Mouse (Mus musculus) forebrain, embryonic 14.5 days (tissue): ENCODE data around the gene Xpo6. TPM values are rescaled to one million over a fixed set of nuclear protein-coding genes. Genes with fewer than 3 reads are reported as not detected.

Experiments
- ATAC-seq: fragments of 200-750 bp; cut with Nextera tagmentation; 2 replicates; pipeline ENCODE4 v1.8.0; 2017; ENCODE audit warnings: mild to moderate bottlenecking, moderate library complexity
- DNase-seq: peaks from one replicate; pipeline ENCODE4 v3.0.0-alpha.2; 2015; ENCODE audit warnings: low spot score
- H3K27ac ChIP-seq: fragments of 300-500 bp; sonication (generic); 2 replicates; pipeline ENCODE4 v1.5.1; 2014; ENCODE audit warnings: low read depth, mild to moderate bottlenecking, control low read depth, low read length, moderate library complexity
- H3K27me3 ChIP-seq: fragments of 300-500 bp; sonication (generic); replicated peaks from 2 replicates; pipeline ENCODE4 v1.6.1; 2014; ENCODE audit warnings: low read length, control low read depth, mixed read lengths; ENCODE audit not compliant: control insufficient read depth, insufficient read depth
- H3K36me3 ChIP-seq: fragments of 300-500 bp; sonication (generic); 2 replicates; pipeline ENCODE4 v1.6.1; 2014; ENCODE audit warnings: low read length, control low read depth; ENCODE audit not compliant: control insufficient read depth, insufficient read depth
- H3K4me1 ChIP-seq: fragments of 300-500 bp; sonication (generic); 2 replicates; pipeline ENCODE4 v1.6.1; 2014; ENCODE audit warnings: antibody characterized with exemption, low read length, control low read depth; ENCODE audit not compliant: control insufficient read depth, insufficient read depth
- H3K4me2 ChIP-seq: fragments of 300-500 bp; sonication (generic); 2 replicates; pipeline ENCODE4 v1.6.1; 2014; ENCODE audit warnings: mild to moderate bottlenecking, control low read depth, low read length
- H3K4me3 ChIP-seq: fragments of 300-500 bp; sonication (generic); 2 replicates; pipeline ENCODE4 v1.5.1; 2014; ENCODE audit warnings: low read depth, low read length, control low read depth
- H3K9ac ChIP-seq: fragments of 300-500 bp; sonication (generic); 2 replicates; pipeline ENCODE4 v1.6.1; 2014; ENCODE audit warnings: mild to moderate bottlenecking, low read length, control low read depth, moderate library complexity
- H3K9me3 ChIP-seq: fragments of 300-500 bp; sonication (generic); replicated peaks from 2 replicates; pipeline ENCODE4 v1.6.1; 2016; ENCODE audit warnings: low read length, control low read depth, mixed read lengths; ENCODE audit not compliant: control insufficient read depth
- WGBS: fragments of 180-500 bp; shearing (Covaris S2); extraction: QIAGEN DNeasy Blood & Tissue Kit; methylation state at CpG from one replicate; pipeline ENCODE4 v1.1.7; 2014; 5-methylcytosine and 5-hydroxymethylcytosine counted together
- polyA plus RNA-seq: library from polyadenylated mRNA; unstranded; fragments of >200 nt; fragmentation: Nextera tagmentation; extraction: Ambion mirVana; gene quantifications from 2 replicates; pipeline ENCODE4 v1.2.1, GENCODE M21; 2014

Gene Xpo6
- polyA plus RNA-seq: 46.1 and 48.6 TPM in 2 replicates

DNA sequence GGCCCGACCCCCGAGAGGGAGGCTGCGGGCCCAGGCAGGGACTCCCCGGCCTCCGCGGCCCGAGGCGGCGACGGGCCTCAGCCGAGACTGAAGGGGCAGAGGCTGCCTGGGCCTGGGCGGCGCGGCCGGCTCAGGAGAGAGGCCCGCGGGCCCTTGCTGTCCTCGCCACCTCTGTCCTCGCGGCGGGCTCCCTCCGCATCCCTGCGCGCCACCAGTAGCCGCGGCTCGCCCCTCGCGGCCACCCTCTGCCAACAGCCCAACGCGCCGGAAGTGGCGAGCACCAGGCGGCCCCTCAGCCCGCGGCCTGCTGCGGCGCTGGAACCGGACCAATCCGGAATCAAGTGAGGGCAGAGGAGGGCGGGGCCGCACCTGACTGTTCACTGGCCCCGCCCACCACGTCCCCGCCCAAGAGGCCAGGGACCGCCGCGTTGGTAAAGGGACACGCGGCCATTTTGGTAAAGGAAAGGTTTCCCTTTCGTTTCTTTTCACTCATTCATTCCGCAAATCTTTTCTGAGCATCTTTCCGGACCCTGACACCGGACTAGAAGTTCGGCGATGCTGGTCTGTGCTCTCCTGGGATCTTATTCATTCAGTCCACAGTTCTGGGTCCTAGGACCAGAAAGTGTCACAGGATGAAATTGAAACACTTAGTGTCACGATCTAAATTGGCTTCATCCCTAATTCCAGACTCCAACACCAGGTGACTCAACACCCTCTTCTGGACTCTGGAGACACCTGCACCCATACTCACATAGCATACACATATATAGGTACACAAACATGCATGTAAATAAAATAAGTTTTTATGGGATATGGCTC is at the start of gene Xpo6:
TSS of gene Xpo6 (minus strand) at position 324 of the 819 bp plus-strand sequence.
- DNase-seq (peak; percentile 98), ATAC-seq (peak; percentile 97)
- Histone ChIP-seq H3K27me3 (no peaks in the 10 kb centered on the region), H3K9me3 (no peaks in the 10 kb centered on the region), H3K9ac (peak within 1 kb of the TSS; percentile 95), H3K4me1 (peaks cover 16% of the 10 kb centered on the region), H3K4me2 (peak within 1 kb of the TSS; percentile 56), H3K36me3 (no peaks in the 10 kb centered on the region), H3K4me3 (peak within 1 kb of the TSS; percentile 91), H3K27ac (peak within 1 kb of the TSS; percentile 86)
- under 1% methylated on average over 46 of the region's 57 CpGs for WGBS

DNA sequence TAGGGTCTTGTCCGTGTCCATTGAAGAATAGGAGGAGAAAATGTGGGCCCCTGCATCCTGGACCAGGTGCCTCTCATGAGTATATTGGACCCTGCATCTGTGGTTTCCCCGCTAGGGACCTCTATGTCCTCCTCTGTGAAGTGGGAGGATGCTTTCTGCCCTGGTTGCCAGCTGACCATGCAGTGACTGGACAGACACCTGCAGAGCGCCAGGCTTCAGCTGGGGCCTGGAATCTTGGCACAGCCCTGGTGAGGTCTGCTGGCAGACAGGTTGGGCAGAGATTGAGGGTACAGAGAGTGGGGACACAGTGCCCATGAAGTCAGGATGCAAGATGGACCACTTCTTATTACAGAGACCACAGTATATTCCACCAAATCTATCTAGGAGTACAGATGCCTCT is 49.7 kb upstream of the Xpo6 start:
- Histone ChIP-seq H3K27ac (no peak overlapping the region), H3K36me3 (no peaks in the 10 kb centered on the region), H3K4me1 (no peaks in the 10 kb centered on the region; the same call in 1 of the 2 replicates), H3K9me3 (no peaks in the 10 kb centered on the region), H3K27me3 (no peaks in the 10 kb centered on the region), H3K4me3 (no peak overlapping the region), H3K9ac (no peak overlapping the region), H3K4me2 (no peak overlapping the region)
- DNase-seq (no peak), ATAC-seq (no peak)
- 86% methylated on average over 3 of the region's 3 CpGs for WGBS

DNA sequence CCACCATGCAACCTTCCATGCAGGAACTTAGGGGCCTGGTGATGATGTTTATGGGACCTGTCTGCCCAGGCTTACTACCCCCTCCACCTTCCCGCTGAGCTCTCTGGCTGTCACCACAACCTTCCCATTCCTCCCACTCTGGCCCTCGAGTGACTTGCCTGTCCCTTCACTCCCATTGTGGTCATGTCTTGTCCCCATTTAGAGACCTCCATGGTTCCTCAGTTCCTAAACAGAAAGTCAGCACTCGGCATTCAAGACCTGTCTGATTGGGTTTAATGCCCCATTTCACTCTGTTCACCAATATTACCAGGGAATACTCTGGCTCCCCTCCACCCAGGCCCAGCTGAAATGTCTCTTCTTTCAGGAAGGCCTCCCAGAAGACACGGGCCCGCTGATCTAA is 48.8 kb upstream of the Xpo6 start:
- Histone ChIP-seq H3K4me2 (no peak overlapping the region), H3K27ac (no peak overlapping the region)

DNA sequence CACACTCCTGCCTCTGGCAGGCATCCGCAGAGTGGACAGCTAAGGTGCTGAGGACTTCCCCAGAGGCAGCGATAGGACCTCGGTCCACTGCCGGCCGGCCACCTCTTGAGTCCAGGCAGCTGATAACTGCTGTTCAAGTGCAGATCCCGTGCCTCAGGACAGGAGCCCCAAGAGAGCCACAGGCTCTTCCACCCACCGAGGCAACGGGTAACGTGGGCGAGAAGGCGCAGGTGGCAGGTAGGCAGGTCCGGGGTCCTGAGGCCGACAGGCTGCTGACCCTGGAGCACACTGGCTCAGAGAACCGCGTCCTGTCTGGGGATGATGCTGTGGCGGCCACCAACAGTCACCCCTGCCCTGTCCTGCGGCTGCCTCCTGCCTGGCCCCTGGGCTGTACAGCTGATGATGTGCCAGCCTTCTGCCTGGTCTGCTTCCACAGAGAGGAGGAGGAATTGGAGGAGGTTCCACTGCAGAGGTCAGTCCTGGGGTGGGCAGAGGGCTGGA is 48.4 kb upstream of the Xpo6 start:
- Histone ChIP-seq H3K4me1 (no peaks in the 10 kb centered on the region; the same call in 1 of the 2 replicates), H3K9me3 (no peaks in the 10 kb centered on the region), H3K4me2 (0 out of 2 replicates have a peak overlapping the region, but pooled peaks have one; percentile 9), H3K9ac (0 out of 2 replicates have a peak overlapping the region, but pooled peaks have one; percentile 21), H3K36me3 (no peaks in the 10 kb centered on the region), H3K27me3 (no peaks in the 10 kb centered on the region), H3K4me3 (no peak overlapping the region), H3K27ac (no peak overlapping the region)
- WGBS: 47% methylated on average over 17 of the region's 17 CpGs
- no peak for ATAC-seq
- no peak for DNase-seq

More for the DNA sequence above, 48.8 kb upstream of the Xpo6 start:
- 71% methylated on average over 5 of the region's 5 CpGs for WGBS
- Histone ChIP-seq H3K9me3 (no peaks in the 10 kb centered on the region), H3K27me3 (no peaks in the 10 kb centered on the region), H3K9ac (no peak overlapping the region), H3K4me3 (no peak overlapping the region), H3K4me1 (no peaks in the 10 kb centered on the region; the same call in 1 of the 2 replicates), H3K36me3 (no peaks in the 10 kb centered on the region)
- ATAC-seq (no peak), DNase-seq (no peak)

DNA sequence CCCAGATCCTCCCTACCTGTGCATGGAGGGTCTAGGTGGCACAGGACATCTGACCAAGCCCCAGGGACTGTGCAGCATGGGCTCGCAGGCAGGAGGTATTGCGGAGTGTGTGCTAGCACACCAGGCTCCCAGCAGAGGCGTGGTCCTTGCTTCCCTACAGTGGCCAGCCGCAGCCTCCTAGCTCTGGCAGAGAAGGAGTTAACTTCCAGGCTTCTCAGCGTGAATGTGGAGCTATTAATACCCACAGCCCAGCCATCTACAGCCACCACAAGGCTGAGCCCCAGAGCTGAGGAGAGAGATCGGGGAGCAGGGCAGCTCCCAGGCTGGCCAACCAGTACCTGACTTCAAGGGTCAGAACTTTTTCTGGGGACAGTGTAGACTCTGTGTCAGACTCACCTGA is 47.8 kb upstream of the Xpo6 start:
- 0 out of 2 replicates have a peak overlapping the region, but pooled peaks have one; percentile 9 for H3K4me2 ChIP-seq
- H3K9ac ChIP-seq: 0 out of 2 replicates have a peak overlapping the region, but pooled peaks have one; percentile 21
- no peaks in the 10 kb centered on the region for H3K36me3 ChIP-seq
- WGBS: 3% methylated on average over 6 of the region's 6 CpGs
- ATAC-seq (no peak), DNase-seq (peak; percentile 26)
- no peaks in the 10 kb centered on the region; the same call in 1 of the 2 replicates for H3K4me1 ChIP-seq
- no peaks in the 10 kb centered on the region for H3K27me3 ChIP-seq
- no peak overlapping the region for H3K4me3 ChIP-seq
- H3K9me3 ChIP-seq: no peaks in the 10 kb centered on the region
- H3K27ac ChIP-seq: no peak overlapping the region

DNA sequence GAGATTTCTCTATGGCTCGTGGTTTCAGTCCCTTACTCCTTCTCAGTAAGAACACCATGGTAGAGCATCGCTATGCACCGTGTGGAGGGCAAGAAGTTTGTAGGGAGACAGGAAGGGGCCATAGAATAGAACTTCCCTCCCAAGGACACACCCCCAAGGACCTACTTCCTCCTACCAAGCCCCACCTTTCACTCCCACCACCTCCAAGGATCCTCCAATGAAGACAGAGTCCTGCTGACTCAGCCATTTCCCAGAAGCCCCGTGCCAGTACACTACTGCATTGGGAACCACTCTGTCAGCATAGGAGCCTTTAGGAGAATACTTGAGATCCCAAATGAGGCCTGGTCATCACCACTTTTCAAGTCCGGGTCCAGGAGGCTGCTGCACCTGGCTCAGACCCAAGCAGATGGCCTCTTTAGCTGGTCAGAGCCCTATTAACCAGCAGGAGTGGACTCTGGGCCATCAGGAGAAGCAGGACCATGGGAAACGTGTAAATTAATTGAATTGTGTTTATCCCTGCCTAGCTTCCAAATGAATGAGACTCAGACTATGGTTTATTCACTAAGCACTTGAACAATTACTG is 44.0 kb upstream of the Xpo6 start:
- Histone ChIP-seq H3K9me3 (no peaks in the 10 kb centered on the region), H3K9ac (no peak overlapping the region), H3K27me3 (no peaks in the 10 kb centered on the region), H3K4me2 (no peak overlapping the region), H3K27ac (no peak overlapping the region), H3K36me3 (no peaks in the 10 kb centered on the region), H3K4me1 (no peaks in the 10 kb centered on the region; the same call in 1 of the 2 replicates), H3K4me3 (no peak overlapping the region)
- DNase-seq (no peak), ATAC-seq (no peak)
- 67% methylated on average over 6 of the region's 6 CpGs for WGBS

DNA sequence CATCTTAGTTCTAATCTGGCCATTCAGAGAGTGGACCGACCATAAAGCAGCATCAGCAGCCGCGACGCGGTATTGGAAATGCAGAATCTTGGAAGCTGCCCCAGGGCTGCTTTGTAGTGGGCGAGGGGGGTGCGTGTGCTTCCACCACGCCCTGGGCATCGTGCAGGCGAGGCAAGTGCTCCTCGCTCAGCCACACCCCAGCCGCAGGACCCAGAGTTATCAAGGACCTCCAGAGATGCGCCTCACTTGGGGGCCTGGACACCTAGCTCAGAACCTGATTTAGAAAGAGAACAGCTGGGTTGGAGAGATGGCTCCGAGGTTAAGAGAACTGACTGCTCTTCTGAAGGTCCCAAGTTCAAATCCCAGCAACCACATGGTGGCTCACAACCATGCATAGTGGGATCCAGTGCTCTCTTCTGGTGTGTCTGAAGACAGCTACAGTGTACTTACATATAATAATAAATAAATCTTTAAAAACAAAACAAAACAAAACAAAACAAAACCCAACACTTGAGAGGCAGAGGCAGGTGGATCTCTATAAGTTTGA is 40.6 kb upstream of the Xpo6 start:
- Histone ChIP-seq H3K27me3 (no peaks in the 10 kb centered on the region), H3K36me3 (no peaks in the 10 kb centered on the region), H3K4me1 (no peaks in the 10 kb centered on the region), H3K9ac (no peak overlapping the region), H3K27ac (no peak overlapping the region), H3K9me3 (no peaks in the 10 kb centered on the region), H3K4me3 (no peak overlapping the region), H3K4me2 (no peak overlapping the region)
- 87% methylated on average over 14 of the region's 14 CpGs for WGBS
- no peak for DNase-seq
- ATAC-seq: no peak

DNA sequence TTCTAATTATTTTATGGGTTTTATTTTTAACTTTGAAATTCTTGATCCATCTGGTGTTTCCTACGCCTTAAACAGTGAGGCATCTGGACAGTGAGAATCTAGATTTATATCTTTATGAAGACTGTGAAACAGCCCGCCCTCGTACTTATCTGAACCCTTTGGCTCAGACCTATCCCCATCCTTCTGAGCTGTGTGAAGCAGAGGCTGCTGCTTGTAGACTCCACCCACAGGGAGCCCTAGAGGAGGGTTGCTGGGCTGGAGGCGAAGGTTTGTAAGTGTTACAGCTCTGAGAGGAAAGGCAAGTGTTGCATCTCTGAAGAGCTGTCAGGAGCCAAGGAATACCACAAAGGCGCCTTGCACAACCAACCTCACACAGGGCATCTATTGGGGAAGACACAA is 36.5 kb upstream of the Xpo6 start:
- no peaks in the 10 kb centered on the region for H3K27me3 ChIP-seq
- ATAC-seq (no peak; the same call in 1 of the 2 replicates), DNase-seq (peak; percentile 31)
- no peaks in the 10 kb centered on the region for H3K36me3 ChIP-seq
- no peak overlapping the region for H3K4me2 ChIP-seq
- H3K4me3 ChIP-seq: no peak overlapping the region
- H3K27ac ChIP-seq: no peak overlapping the region
- no peak overlapping the region for H3K9ac ChIP-seq
- WGBS: 72% methylated on average over 5 of the region's 5 CpGs
- no peaks in the 10 kb centered on the region for H3K4me1 ChIP-seq
- no peaks in the 10 kb centered on the region for H3K9me3 ChIP-seq
